Mouse (Mus musculus) neural tube, embryonic 11.5 days (tissue): ENCODE measurements around the gene Ncapd2. TPM values are rescaled to one million over a fixed set of nuclear protein-coding genes. Genes with fewer than 3 reads are reported as not detected.

ENCODE experiments used
- ATAC-seq: fragments of 200-750 bp; cut with Nextera tagmentation; 2 replicates; pipeline ENCODE4 v1.8.0; 2017; ENCODE audit warnings: moderate number of reproducible peaks, mild to moderate bottlenecking, moderate TSS enrichment, moderate library complexity; ENCODE audit not compliant: insufficient read depth, low FRiP score, low TSS enrichment
- DNase-seq: peaks from one replicate; pipeline ENCODE4 v3.0.0-alpha.2; 2015; ENCODE audit warnings: low spot score
- H3K27ac ChIP-seq: fragments of 300-500 bp; sonication (generic); 2 replicates; pipeline ENCODE4 v1.5.1; 2014; ENCODE audit warnings: low read depth, mild to moderate bottlenecking, low read length
- H3K27me3 ChIP-seq: fragments of 300-500 bp; sonication (generic); 2 replicates; pipeline ENCODE4 v1.6.1; 2014; ENCODE audit warnings: mild to moderate bottlenecking, low read length, mixed read lengths; ENCODE audit not compliant: control insufficient read depth, insufficient read depth
- H3K36me3 ChIP-seq: fragments of 300-500 bp; sonication (generic); 2 replicates; pipeline ENCODE4 v1.6.1; 2014; ENCODE audit warnings: mild to moderate bottlenecking, low read length, moderate library complexity, mixed read lengths; ENCODE audit not compliant: control insufficient read depth, insufficient read depth
- H3K4me1 ChIP-seq: fragments of 300-500 bp; sonication (generic); 2 replicates; pipeline ENCODE4 v1.6.1; 2014; ENCODE audit warnings: low read length, mixed read lengths; ENCODE audit not compliant: control insufficient read depth, insufficient read depth
- H3K4me2 ChIP-seq: fragments of 300-500 bp; sonication (generic); 2 replicates; pipeline ENCODE4 v1.6.1; 2014; ENCODE audit warnings: low read depth, mild to moderate bottlenecking, moderate library complexity
- H3K4me3 ChIP-seq: fragments of 300-500 bp; sonication (generic); 2 replicates; pipeline ENCODE4 v1.5.1; 2014; ENCODE audit warnings: low read depth, low read length
- H3K9ac ChIP-seq: fragments of 300-500 bp; sonication (generic); 2 replicates; pipeline ENCODE4 v1.6.1; 2014; ENCODE audit warnings: mild to moderate bottlenecking, low read length
- H3K9me3 ChIP-seq: fragments of 300-500 bp; sonication (generic); 2 replicates; pipeline ENCODE4 v1.6.1; 2016; ENCODE audit warnings: low read length; ENCODE audit not compliant: control insufficient read depth
- WGBS: fragments of 180-500 bp; shearing (Covaris S2); extraction: QIAGEN DNeasy Blood & Tissue Kit; methylation state at CpG from one replicate; pipeline ENCODE4 v1.1.7; 2014; 5-methylcytosine and 5-hydroxymethylcytosine counted together
- polyA plus RNA-seq: library from polyadenylated mRNA; unstranded; fragments of >200 nt; fragmentation: Nextera tagmentation; extraction: Ambion mirVana; gene quantifications from 2 replicates; pipeline ENCODE4 v1.2.1, GENCODE M21; 2014

The Ncapd2 gene
- polyA plus RNA-seq, 1 experiment from 2014 or later: 137 TPM

- H3K9me3 ChIP-seq: no peaks in the 10 kb centered on the region
- ATAC-seq: no peak
- peaks cover 32% of the 10 kb centered on the region for H3K4me1 ChIP-seq
- DNase-seq: no peak
- no peaks in the 10 kb centered on the region for H3K27me3 ChIP-seq
- H3K4me3 ChIP-seq: no peak overlapping the region
- H3K27ac ChIP-seq: no peak overlapping the region
- WGBS: 84% methylated on average over 5 of the region's 7 CpGs
- H3K36me3 ChIP-seq: peaks cover 9% of the 10 kb centered on the region
- H3K9ac ChIP-seq: no peak overlapping the region
- no peak overlapping the region for H3K4me2 ChIP-seq
Observed at GRCm38 (mm10) chr6:125149569-125149950, 41.9 kb downstream of the Ncapd2 start.

DNA sequence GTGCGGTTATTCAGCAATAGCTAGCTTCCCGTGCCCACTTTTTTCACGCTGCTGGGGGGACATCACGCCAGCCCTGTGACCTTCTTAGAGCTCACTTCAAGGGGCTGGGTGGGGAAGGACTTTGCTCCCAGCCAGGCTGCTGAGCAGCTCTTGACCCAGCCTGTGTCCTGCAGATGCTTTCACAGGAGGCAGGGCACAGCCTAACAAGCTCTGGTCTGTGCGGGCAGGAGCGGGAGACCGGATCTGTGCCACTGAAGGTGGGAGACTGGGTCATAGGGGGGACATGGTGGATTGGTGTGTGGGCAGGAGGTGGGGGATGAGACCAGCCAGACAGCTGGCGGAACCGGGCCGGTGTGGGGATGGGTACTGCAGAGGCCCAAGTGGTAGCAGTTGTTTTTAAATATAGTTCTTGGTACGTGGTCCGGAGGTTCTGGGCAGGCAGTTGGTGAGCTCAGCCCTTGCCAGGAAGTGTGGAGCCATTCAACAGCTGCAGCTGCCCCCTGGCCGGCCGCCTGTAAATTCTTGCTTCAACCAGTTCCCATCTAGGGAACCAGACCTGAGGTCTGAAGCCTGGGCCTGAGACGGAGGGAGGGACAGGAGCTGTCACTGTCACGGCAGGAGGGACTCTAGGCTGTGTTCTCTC lies 42.5 kb downstream of the Ncapd2 start:
- peaks cover 35% of the 10 kb centered on the region for H3K4me1 ChIP-seq
- ATAC-seq (no peak), DNase-seq (no peak)
- no peak overlapping the region for H3K4me3 ChIP-seq
- WGBS: 74% methylated on average over 16 of the region's 16 CpGs
- 0 out of 2 replicates have a peak overlapping the region, but pooled peaks have one; percentile 22 for H3K9ac ChIP-seq
- H3K9me3 ChIP-seq: no peaks in the 10 kb centered on the region
- H3K4me2 ChIP-seq: no peak overlapping the region
- no peaks in the 10 kb centered on the region for H3K27me3 ChIP-seq
- peaks cover 9% of the 10 kb centered on the region for H3K36me3 ChIP-seq
- no peak overlapping the region for H3K27ac ChIP-seq

GRCm38 (mm10) chr6:125148251-125148925 lies 43.1 kb downstream of the Ncapd2 start:
- Histone ChIP-seq H3K4me2 (no peak overlapping the region; the same call in 1 of the 2 replicates), H3K27me3 (no peaks in the 10 kb centered on the region), H3K4me1 (peaks cover 35% of the 10 kb centered on the region), H3K4me3 (no peak overlapping the region), H3K27ac (no peak overlapping the region), H3K36me3 (peaks cover 9% of the 10 kb centered on the region), H3K9me3 (no peaks in the 10 kb centered on the region), H3K9ac (peak overlapping the region; percentile 32; the same call in 1 of the 2 replicates)
- WGBS: 73% methylated on average over 18 of the region's 18 CpGs
- no peak for DNase-seq
- ATAC-seq: no peak

DNA sequence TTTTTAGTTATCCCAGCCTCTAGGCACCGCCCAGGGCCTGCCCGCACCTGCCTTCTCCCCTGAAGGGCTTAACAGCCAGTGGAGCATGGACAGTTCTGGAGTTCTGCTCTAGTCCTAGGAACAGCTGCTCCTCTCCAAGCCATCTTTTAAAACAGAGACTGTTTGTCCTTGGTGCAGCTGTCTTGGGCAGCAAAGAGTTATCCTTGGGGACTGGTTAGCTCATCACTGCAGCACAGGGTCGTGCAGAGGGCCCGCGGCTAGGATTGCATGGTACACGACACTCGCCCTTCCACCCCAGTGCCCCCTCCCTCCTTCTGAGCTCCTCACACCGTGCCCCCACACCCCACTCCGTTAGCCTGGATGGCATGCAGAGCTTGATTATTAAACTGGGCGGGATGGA lies 44.2 kb downstream of the Ncapd2 start:
- 0 out of 2 replicates have a peak overlapping the region, but pooled peaks have one; percentile 86 for H3K4me3 ChIP-seq
- peaks cover 35% of the 10 kb centered on the region for H3K4me1 ChIP-seq
- DNase-seq (no peak), ATAC-seq (no peak)
- WGBS: 63% methylated on average over 10 of the region's 10 CpGs
- peak overlapping the region; percentile 86; the same call in 1 of the 2 replicates for H3K4me2 ChIP-seq
- H3K9me3 ChIP-seq: no peaks in the 10 kb centered on the region
- H3K27ac ChIP-seq: no peak overlapping the region
- no peaks in the 10 kb centered on the region for H3K27me3 ChIP-seq
- no peak overlapping the region; the same call in 1 of the 2 replicates for H3K9ac ChIP-seq
- peaks cover 9% of the 10 kb centered on the region for H3K36me3 ChIP-seq

DNA sequence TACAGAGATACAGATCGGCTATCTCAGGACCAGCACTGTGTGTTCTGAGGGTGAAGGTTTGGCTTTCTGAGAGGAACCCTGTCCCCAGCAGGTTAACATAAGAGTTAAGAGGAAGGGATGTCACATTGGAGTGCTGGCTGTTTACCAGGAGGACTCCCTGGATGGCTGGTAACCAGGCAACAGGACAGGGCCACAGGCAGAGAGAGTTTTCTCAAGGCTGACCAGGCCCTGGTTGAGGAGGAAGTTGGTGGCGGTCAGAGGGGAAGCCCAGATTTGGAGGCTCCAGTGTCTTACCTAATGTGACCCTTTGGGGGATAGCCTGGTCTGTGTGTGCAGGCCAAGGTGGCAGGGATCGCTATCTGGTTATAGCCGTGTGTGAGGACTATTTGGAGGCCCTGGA lies 44.7 kb downstream of the Ncapd2 start:
- peak overlapping the region; percentile 39 for H3K9ac ChIP-seq
- WGBS: 83% methylated on average over 4 of the region's 4 CpGs
- H3K4me1 ChIP-seq: peaks cover 35% of the 10 kb centered on the region
- H3K4me2 ChIP-seq: peak overlapping the region; percentile 86
- H3K27ac ChIP-seq: no peak overlapping the region
- DNase-seq (no peak), ATAC-seq (no peak)
- peak overlapping the region; percentile 86 for H3K4me3 ChIP-seq
- no peaks in the 10 kb centered on the region for H3K27me3 ChIP-seq
- no peaks in the 10 kb centered on the region for H3K9me3 ChIP-seq
- H3K36me3 ChIP-seq: peaks cover 12% of the 10 kb centered on the region

DNA sequence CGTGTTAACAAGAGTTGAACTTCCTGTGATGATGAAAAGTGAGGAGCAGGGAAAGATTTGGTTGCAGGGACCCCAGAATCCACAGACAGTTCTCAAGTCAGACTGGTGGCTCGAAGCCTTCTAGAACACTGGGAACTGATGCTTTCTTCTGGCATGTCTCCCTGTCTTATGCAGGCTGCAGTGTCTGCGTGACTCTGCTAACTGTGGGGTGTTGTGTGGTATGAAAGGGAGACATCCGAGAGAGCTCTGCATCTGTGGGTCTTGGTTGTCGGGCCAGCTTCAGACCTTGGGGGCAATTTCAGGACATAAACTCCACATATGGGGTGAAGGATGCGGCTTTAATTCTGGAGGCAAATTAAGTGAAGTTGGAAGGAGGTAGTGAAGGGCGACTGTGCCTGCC lies 45.4 kb downstream of the Ncapd2 start:
- ATAC-seq: no peak
- H3K27me3 ChIP-seq: no peaks in the 10 kb centered on the region
- no peak overlapping the region for H3K27ac ChIP-seq
- H3K9me3 ChIP-seq: no peaks in the 10 kb centered on the region
- H3K4me3 ChIP-seq: peak overlapping the region; percentile 86
- H3K9ac ChIP-seq: peak overlapping the region; percentile 91
- peaks cover 14% of the 10 kb centered on the region for H3K36me3 ChIP-seq
- peak overlapping the region; percentile 86 for H3K4me2 ChIP-seq
- 59% methylated on average over 7 of the region's 7 CpGs for WGBS
- DNase-seq: no peak
- peaks cover 35% of the 10 kb centered on the region for H3K4me1 ChIP-seq

GRCm38 (mm10) chr6:125145479-125145951 lies 46.0 kb downstream of the Ncapd2 start:
- DNase-seq (no peak), ATAC-seq (peak; percentile 73)
- WGBS: 3% methylated on average over 35 of the region's 35 CpGs
- Histone ChIP-seq H3K4me1 (peaks cover 35% of the 10 kb centered on the region), H3K4me2 (peak overlapping the region; percentile 86), H3K27ac (peak overlapping the region; percentile 96), H3K9me3 (no peaks in the 10 kb centered on the region), H3K4me3 (peak overlapping the region; percentile 86), H3K36me3 (peaks cover 19% of the 10 kb centered on the region), H3K9ac (peak overlapping the region; percentile 91), H3K27me3 (no peaks in the 10 kb centered on the region)

DNA sequence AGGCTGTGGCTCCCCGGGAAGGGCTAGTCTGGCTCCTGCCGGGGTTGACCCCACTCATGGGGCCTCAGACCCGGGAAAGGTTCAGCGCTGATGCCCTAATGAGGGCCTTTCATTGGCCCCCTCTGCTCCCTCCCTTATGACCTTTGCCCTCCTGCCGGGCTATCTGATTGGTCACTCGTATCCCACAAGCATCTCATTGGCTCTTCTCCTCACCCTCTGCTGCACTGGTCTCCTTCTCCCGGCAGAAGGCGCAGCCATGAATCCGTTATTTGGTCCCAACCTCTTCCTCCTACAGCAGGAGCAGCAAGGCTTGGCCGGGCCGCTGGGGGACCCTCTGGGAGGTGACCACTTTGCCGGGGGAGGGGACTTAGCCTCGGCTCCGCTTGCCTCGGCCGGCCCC lies 46.5 kb downstream of the Ncapd2 start, which contains the start of gene Iffo1:
TSS of gene Iffo1 (plus strand) at position 241 of the 400 bp plus-strand sequence.
- Histone ChIP-seq H3K4me1 (peaks cover 35% of the 10 kb centered on the region), H3K4me3 (peak within 1 kb of the TSS; percentile 86), H3K9ac (peak within 1 kb of the TSS; percentile 91), H3K9me3 (no peaks in the 10 kb centered on the region), H3K27ac (peak within 1 kb of the TSS; percentile 96), H3K27me3 (no peaks in the 10 kb centered on the region), H3K4me2 (peak within 1 kb of the TSS; percentile 86), H3K36me3 (peaks cover 22% of the 10 kb centered on the region)
- WGBS: under 1% methylated on average over 16 of the region's 16 CpGs
- ATAC-seq (peak; percentile 96), DNase-seq (peak; percentile 91)
